Mouse (Mus musculus) forelimb bud, embryonic 11.5 days (tissue): ENCODE measurements at regions not wholly inside any gene's neighbourhood (a gene's known extent, or its start where the extent isn't known, plus 50 kb on each side); places are given as distances from the start of the nearest gene placed in this dataset.

ENCODE experiments used
- DNase-seq: peaks from one replicate; pipeline ENCODE4 v3.0.0-alpha.2; 2012; ENCODE audit warnings: low read depth, low spot score

- no peak for DNase-seq
Observed at GRCm38 (mm10) chr14:71894811-71895210, 596.8 kb downstream of the Gm9195 start.

- DNase-seq: peak; percentile 54
Observed at GRCm38 (mm10) chr14:71893361-71893760, 598.3 kb downstream of the Gm9195 start.

GRCm38 (mm10) chr14:71891667-71892066, 600.0 kb downstream of the Gm9195 start:
- DNase-seq: no peak

GRCm38 (mm10) chr14:71882871-71883270, 608.8 kb downstream of the Gm9195 start:
- no peak for DNase-seq

GRCm38 (mm10) chr14:71845546-71845945, 646.1 kb downstream of the Gm9195 start:
- DNase-seq: no peak

- DNase-seq: no peak
Observed at GRCm38 (mm10) chr14:71808863-71809487, 682.7 kb downstream of the Gm9195 start.

- DNase-seq: no peak
Observed at GRCm38 (mm10) chr14:71805624-71806023, 686.0 kb downstream of the Gm9195 start.

- no peak for DNase-seq
Observed at GRCm38 (mm10) chr14:71799861-71800260, 691.8 kb downstream of the Gm9195 start.

GRCm38 (mm10) chr14:71795713-71796112, 695.9 kb downstream of the Gm9195 start:
- DNase-seq: no peak

GRCm38 (mm10) chr14:71776990-71777525, 714.6 kb downstream of the Gm9195 start:
- no peak for DNase-seq

- DNase-seq: no peak
Observed at GRCm38 (mm10) chr14:71766856-71767255, 724.8 kb downstream of the Gm9195 start.

- no peak for DNase-seq
Observed at GRCm38 (mm10) chr14:71728542-71728941, 763.1 kb downstream of the Gm9195 start.

GRCm38 (mm10) chr14:71723526-71723925, 768.1 kb downstream of the Gm9195 start:
- no peak for DNase-seq

GRCm38 (mm10) chr14:71709528-71710289, 781.9 kb downstream of the Gm9195 start:
- no peak for DNase-seq

GRCm38 (mm10) chr14:71692752-71693437, 798.7 kb downstream of the Gm9195 start:
- DNase-seq: no peak

GRCm38 (mm10) chr14:71674564-71674963, 817.1 kb downstream of the Gm9195 start:
- DNase-seq: no peak

- no peak for DNase-seq
Observed at GRCm38 (mm10) chr14:71673837-71674236, 817.8 kb downstream of the Gm9195 start.

- no peak for DNase-seq
Observed at GRCm38 (mm10) chr14:71672481-71672880, 819.2 kb downstream of the Gm9195 start.

- no peak for DNase-seq
Observed at GRCm38 (mm10) chr14:71671994-71672393, 819.6 kb downstream of the Gm9195 start.

- DNase-seq: peak; percentile 56
Observed at GRCm38 (mm10) chr14:71670435-71670834, 821.2 kb downstream of the Gm9195 start.

- no peak for DNase-seq
Observed at GRCm38 (mm10) chr14:71666656-71667055, 825.0 kb downstream of the Gm9195 start.

- no peak for DNase-seq
Observed at GRCm38 (mm10) chr14:71660166-71660565, 831.5 kb downstream of the Gm9195 start.
